Mouse (Mus musculus): ENCODE data around the gene March5.

GRCm38 (mm10) chr19:37208176-37208755 is 923 bp downstream of the March5 start, which contains the start of gene Cpeb3:
- no peak for TF ChIP-seq POLR2A (IDR thresholded peaks at IDR 0.05; ENCODE audit: extremely low read depth, insufficient read depth, low read length)
- peak; percentile 36 for TF ChIP-seq CTCF (IDR thresholded peaks at IDR 0.05; ENCODE audit: extremely low read depth, insufficient read depth, low read length)
